Mouse (Mus musculus) CH12F3 (cell line): ENCODE measurements around the gene Cyb5b.
"Not testable (repeated sequence)": the region's sequence is repeated elsewhere in the genome, so short reads cannot be mapped to it uniquely, and the experiment has no call there.

Experiments
- in situ Hi-C: fragments of 300-500 bp; cut with MboI; formaldehyde crosslinking; loops from 2 replicates; pipeline ENCODE4 v1.14.3; 2020; ENCODE audit warnings: low sequenced_read_pairs

Gene Cyb5b

DNA sequence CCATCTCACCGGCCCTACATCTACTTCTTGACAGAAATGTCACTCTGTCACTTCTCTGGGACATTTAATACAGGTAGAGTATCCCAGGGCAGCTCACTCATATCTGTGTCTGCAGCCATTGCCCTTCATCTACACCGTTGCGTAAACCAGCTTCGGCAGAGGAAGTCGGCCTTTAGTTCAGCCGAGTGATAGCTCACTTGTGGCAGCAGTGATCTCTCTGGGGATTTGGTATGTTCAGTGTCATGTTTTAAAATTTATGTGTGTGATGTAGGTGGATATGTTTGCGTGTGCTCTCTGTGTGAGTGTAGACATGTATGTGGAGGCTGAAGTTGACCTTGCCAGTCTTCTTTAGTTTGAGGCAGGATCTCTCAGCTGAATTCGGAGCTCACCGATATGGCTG, 15.3 kb downstream of the Cyb5b start:
- in situ Hi-C loops: no loop called here

DNA sequence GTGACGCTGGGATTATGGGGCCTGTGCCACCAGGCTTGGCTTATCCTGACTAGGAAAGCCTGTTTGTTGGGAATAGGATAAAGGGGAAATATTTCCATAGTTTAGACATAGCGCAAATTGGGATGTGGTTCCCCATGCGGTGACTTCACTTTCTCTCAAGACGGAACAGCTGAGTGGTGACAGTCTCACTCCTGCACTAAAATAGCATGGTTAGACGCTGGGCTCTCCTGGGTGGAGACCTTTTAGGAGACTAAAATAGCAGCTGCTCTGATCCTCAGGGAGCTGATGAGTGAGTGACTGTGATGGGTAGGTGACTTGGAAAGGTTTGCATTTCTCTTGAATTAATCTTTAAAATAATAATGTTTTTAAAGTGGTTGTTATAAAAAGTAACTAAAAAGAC, 17.4 kb downstream of the Cyb5b start:
- in situ Hi-C loops: no loop called here

DNA sequence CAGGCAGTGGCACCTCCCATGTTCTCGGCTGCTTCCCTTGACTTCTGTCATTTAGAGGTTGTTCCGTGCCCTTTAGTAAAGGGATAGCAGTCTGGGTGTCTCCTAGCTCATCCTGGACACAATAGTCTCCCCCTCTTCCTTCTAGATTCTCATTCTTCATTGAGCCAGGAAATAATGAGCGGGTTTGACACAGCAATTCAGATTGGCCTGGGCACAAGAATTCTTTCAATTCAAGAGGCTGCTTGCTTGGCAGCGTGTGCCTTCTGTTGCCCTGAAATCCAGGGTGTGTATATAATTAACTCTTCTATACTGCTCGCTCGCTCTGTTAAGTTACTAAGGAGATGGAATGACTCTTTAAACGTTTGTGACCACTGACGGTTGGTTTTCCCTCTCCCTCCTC, 21.7 kb downstream of the Cyb5b start:
- in situ Hi-C loops: no loop called here

DNA sequence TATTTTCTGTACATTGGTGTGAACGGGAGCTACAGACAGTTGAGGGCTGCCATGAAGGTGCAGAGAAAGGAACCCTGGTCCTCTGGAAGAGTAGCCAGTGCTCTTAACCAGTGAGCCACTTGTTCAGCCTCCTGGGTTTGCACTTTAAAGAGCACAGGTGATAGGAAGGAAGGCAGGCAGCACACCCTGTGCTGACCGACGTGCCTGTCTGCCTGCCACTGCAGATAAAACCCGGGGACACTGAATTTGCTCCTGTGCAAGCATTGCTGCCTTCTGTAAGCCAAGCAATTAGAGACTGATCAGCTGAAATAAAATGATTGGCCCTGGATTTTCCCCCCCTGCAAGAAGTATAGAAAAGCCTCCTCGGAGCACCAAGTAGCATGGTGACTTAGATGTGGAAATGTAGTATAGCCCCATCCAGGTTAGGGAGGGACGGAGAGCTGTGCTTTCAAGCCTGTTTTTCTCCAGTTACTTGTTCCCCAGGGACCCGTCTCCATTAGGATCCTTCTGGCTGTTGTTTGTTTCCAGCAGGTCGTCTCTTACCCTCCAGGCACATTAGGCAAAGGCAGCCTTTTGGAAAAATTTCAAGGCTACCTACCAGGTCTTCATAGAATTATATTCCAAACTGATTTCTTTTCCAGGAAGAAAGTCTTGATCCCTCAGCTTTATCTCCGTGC, 22.7 kb downstream of the Cyb5b start:
- in situ Hi-C loops: no loop called here

DNA sequence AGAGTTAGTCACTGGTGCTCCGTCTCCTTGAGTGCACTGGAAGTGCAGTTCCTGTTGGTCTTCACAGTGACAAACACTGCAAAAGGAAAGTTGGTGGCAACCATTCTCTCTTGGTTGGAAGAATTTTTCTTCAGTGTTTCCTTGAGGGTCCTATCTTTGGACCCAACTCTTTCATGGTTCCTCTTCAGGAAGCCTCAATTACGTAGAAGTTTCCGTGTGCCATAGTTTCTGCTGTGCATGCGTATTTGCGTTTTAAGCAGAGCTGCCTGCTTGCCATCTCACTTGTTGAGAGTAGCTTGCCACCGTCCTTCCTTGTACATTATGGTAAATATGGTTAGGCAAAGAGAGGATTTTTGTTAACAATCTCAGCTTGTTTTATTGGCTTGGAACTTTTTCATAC, 30.7 kb downstream of the Cyb5b start:
- in situ Hi-C loops: no loop called here

DNA sequence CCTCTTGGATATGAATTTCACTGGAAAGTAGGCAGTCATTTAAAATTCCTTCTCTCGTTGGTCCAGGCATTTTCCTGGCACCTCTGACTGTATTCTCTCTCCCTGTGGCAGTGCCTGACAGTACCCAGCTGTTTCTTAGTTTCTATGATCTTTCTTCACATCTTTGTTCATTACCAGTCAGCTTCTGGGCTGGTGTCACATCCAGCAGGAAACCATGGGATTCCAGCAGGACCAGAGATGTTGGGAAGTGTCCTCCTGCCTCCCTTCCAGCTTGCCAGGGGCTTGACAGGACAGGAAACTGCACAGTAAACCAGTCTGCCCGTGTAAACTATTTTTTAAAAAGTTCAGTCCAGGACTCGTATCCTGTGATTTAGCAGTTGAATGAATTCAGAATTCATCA, 34.6 kb downstream of the Cyb5b start:
- in situ Hi-C loops: no loop called here

DNA sequence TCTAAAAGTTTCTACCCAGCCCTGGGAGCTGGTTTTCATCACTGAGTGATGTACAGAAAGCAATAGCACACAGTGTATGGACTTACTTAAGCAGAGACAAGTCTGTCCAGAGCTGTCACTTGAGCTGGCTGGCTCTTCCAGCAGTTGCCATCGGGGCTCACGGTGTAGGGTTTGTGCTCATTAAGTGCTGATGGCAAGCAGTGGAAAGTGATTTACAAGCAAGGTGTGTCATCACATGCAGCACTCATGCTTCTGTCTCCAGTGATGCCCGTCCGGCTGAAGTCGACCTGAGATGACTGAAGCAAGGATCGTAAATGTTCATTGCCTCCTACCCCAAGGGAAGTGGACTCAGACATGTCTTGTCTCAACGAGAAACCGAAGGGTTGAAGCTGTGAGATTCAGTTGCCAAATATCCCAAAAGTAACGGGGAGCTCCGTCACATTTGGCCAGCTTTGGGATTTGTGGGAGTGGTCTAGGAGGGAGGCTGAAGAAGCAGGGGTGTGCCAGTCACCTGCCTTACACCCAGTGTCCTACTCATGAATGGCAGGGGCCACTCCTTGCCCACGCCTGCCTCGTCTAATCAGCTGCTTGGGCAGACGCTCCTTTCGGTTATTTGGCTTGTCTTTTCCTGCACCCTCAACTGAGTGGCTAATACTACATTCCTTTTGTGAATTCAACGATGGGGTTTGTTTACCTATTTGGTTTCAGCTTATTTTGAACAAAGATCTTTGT, 36.4 kb downstream of the Cyb5b start:
- in situ Hi-C loops: no loop called here

DNA sequence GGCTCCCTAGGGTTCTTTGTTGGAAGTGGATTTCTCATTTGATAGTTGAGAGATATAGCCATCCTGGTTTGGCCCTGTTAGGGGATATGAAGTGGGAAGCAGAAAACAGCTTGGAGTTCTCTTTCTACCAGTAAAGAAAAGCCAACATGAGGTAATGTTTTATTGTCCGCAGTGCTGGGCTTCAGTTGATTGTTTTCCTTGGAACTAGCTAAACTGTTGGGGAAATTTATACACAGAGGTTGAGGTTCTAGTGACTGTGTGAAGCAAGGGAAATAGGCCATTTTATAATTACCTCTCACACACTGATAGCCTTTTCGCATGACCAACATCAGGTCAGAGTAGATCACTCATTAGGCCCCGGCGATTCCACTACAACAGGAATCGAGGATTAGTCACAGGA, 37.2 kb downstream of the Cyb5b start:
- in situ Hi-C loops: no loop called here

DNA sequence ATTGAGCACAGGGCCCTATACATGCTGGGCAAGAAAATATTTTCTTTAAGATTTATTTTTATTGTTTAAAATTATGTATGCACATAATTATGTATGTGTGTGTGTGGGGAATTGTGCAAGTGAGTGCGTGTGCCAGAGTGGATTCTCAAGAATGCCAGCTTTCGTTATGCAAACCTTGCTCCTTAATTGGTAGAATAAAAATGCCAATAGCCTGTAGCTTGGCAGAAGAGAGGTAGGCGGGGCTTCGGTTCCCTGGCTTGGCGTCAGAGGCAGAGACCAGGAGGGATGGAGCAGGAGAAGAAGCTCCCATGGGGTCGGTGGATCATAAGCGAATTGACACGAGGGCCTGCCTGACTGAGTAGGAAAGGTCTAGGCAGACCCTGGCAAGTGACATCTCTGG, 42.2 kb downstream of the Cyb5b start:
- in situ Hi-C loops: no loop called here

DNA sequence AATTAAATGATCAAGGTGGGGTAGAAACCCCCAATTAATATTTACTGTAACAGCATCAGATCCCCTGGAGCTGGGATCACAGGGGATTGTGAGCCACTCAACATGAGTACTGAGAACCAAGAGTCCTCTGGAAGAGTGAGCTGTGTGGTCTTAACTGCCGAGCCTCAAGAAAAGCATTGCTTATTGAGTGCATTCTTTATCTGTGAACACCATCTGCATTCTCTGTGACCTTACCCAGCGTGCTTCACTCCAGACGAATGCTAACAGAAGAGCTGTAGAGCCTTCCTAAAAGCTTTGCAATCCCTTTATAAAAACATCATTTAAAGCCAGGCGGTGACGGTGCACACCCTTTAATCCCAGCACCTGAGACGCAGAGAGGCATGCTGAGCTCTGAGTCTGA, 42.9 kb downstream of the Cyb5b start:
- in situ Hi-C loops: no loop called here

DNA sequence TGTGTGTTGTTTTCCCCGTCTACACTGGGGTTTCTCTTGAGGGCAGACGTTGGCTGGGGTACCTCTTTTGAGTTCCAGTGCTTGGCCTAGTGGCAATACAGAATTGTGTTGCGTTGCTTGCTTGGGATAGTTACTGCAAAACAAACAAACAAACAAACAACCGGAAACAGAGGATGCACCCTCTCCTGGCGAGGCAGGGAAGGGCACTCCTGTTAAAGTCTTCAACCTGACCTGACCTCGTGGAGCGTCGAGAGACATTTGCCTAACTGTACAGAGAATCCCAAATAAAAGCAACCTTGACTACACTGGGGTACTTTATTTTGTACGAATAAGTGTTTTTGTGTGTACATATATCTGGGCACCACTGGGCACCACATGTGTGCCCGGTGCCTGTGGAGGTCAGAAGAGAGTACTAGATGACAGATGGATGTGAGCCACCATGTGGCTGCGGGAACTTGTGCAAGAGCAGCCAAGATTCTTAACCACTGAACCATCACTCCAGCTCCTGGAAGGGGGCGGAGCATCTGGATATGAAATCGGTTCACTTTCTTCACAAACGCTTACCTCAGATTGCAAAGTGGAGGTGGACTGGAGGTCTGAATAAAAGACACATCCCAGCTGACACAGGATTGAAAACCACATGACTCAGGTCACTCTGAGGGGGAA, 44.5 kb downstream of the Cyb5b start:
- in situ Hi-C loops: no loop called here

DNA sequence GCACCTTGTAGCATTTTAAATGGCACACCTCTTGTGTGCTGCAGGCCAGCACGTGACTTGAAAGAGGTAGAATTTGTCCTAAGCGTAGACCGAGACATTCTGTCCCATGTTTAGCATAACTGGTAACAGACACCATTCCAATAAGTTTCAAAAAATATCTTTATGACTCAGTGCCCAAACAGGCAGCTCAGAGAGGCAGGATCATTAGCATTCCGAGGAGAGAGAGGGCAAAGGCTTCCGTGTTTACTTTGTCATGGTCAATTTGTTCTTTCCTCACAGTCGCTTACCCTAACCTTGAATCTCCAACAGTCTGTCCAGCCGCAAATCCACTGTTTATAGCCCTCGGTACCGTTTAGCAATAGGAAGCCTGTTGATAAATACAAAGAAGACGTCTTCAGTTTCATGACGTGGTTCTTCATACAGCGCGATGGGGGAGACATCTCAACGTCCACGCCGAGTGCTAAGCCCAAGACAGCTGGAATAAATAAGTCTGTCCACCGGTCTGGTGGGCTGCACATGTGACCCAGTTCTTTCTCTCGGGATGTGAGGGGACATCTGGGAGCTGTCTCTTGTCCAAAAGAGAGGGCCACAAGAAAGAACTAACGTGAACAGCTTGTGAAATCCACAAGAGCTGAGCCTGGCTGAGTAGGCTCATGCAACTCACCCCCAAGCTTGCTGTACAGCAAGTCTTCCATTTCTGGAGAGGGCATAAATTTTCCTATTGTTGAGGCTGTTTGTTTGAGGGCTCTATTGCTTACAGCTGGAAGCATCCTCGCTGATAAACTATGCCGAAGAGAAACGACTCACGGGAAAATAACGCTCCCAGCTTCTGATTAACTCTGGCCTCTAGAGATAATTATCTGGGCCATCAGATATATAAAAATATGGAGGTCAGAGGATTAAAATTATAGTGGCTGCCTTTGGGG, 47.7 kb downstream of the Cyb5b start:
- in situ Hi-C loops: no loop called here

DNA sequence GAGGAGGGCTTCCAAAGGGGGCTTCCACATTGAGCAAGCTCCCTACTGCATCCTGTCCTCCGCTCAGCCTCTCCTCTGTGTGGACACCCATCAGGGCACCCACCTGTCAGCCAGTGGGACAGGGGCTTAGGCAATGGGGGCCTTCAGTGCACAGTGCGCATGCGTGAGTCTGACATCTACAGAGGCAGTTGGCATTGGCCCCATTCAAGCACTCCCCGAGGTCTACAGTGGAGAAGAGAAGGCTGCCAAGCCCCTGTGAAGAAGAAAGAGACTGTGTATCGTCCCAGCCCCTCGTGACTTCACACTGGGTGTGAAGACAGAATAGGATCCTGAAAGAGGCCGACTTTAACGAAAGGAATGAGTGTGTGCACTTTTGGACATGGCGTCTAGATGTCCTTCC, 54.7 kb downstream of the Cyb5b start:
- in situ Hi-C loops: no loop called here

DNA sequence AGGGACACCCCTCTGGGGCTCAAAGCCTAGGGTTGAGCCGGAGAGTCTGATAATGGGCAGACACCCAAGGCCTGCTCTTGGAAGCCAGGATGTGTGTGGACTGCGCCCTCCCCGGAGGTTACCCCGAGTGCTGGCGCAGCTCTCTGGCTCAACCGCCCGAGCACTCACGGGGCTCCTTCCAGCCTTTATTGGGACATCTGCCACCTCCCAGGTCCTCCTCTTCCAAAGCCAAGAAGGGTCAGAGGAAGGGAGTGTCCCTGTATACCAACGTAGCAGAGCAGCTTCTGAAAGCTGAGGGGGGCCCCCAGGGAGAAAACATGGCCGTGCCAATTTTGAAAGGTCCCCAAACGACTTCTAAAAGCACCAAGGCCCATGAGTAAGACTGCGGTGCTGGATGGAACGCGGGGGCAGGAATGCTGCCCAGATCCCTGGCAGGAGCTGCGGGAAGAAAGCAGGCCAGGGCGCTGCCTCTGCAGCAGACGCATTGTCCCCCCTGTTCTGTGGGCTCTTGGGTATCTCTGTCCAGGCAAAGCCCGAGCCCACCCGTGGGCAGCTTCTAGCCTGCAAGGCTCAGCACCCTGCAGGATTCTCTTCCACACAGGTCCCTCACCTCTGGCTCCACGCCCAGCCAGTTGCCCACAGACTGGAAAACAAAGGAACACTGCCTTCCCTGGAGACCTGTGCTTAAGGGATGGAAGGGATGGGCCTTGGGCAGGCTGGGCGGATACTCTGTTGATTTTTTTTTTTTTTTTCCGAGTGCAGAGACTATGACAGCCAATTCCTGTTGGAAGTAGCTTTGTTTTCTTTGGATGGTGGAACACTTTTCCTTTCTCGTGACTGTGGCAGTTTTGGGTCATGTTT, 55.5 kb downstream of the Cyb5b start:
- in situ Hi-C loops: no loop called here

DNA sequence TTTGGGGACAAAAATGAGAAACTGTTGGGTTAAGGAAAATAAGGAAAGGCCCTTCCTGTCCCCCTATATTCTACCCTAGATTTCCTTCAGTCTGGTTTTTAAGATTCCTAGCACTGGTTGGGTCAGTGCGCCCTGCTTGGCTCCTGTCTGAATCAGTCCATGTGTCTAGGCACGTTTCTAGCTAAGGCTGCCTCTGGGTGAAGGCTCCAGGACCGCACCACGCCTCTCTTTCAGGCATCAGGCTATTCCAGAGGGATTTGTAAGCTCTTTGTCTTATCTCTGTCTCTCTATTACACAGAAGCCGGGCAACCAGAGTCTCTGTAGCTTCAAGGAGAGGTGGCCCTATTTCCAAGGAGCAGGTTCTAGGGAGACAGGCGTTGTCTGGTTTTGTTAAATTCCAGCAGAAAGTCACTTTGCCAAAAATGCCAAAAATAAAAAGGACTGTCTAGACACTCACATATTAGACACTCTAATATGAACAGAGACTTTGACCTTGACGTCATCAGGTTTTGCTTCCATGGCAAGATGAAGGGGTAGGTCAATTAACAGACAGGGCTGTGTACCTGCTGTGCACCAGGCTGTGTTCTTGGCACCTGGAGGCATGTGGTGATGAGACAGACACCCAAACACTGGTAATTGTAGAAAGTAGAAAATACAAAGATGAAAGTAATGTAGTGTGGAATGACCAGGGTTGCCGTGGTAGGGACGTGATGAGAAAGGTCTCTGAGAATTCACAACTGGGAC, 56.5 kb downstream of the Cyb5b start:
- in situ Hi-C loops: no loop called here

DNA sequence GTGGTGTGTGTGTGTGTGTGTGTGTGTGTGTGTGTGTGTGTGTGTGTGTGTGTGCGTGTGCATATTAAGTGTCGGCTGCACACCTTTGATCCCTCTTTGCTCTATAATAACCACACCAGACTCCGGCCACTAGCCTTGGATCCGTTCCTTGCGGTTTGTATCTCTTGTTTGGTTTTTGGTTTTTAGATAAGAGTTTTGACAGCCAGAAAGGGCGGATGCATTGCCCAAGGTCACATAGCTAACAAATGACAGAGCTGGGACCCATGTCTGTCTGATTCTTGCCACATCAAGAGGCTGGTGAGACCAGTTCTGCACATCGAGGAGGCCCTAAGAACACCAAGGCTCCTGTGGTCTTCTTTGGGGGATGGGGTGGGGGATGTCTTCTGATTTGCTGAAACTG, 58.7 kb downstream of the Cyb5b start:
- in situ Hi-C loops: no loop called here

DNA sequence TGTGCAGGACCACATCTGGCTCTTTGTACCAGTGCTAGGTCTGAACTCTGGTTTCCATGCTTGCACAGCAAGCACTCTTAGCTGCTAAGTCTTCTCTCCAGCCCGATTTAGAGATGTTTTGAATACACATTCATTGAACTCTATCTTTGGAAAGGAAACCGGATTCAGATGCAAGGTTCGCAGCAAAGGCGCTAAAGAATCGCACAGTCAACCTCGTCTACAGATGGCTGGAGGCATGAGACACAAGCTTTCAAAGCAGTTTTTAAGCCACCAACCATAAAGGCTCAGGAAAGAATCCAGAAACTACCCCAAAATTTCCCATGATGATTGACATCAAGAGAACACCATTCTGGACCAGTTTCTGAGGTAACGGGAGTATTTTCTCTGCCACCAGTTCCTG, 61.6 kb downstream of the Cyb5b start:
- in situ Hi-C loops: no loop called here

DNA sequence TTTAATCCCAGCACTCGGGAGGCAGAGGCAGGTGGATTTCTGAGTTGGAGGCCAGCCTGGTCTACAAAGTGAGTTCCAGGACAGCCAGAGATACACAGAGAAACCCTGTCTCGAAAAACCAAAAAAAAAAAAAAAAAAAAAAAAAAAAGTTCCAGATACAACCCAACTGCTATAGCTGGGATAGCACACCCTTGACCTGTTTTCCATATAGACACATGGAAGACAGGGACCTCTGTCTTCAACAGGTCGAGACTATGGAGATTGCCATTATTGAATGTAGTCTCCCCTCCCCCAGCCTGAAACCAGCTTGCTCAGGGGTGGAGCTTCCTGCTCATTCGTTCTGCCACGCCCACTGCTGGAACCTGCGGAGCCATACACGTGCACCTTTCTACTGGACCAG, 66.8 kb downstream of the Cyb5b start:
- in situ Hi-C loops: not testable (repeated sequence)

DNA sequence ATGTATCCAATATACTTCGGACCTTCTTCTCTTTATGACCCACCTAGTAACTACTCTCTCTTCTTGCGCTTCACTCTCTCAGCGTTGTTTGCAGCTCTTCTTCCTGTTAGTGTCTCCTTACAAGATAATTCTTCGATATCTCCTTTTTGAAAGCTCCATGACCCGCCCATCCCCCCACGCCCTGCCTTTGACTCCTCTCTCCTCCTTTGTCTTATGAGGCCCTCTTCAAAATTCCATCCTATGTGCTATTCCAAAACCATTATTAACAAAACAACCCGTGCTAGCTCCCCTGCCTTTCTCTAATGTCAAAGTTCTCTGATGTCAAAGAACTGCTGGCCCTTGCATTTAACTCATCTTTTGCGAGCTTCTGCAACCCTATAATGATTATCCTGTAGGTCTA, 67.7 kb downstream of the Cyb5b start:
- in situ Hi-C loops: no loop called here

DNA sequence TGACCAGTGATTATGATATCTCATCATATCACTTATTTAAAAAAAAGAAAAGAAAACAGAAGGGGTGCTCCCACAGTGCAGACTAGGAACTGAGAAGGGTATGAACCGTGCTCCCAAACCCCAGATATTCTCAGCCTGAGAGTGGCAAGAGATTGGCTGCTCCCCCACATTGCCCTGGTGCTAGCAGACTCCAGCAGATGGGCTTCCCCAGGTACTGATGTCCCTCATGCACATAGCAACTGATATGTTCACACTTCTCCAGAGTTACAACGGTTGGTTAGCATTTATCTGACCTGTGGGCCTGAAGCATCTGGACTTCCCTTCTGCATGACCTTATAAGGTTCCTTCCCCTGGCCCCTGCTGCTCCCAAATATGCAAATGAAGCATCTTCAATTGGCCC, 68.6 kb downstream of the Cyb5b start:
- in situ Hi-C loops: no loop called here
